Mouse (Mus musculus) sigmoid colon, adult 10 weeks (tissue): ENCODE data around the gene AC134908.4. TPM values are rescaled to one million over a fixed set of nuclear protein-coding genes. Genes with fewer than 3 reads are reported as not detected.

Source experiments
- polyA plus RNA-seq: library from polyadenylated mRNA; stranded (reverse); fragments of 350-450 nt; fragmentation: Illumina TruSeq; extraction: RNeasy Lipid Tissue Mini Kit (QIAGEN cat#74804); gene quantifications from one replicate; pipeline ENCODE4 v1.2.3, GENCODE M21; 2014; ENCODE audit warnings: low read depth, low replicate concordance

The AC134908.4 gene
- polyA plus RNA-seq = not detected

DNA sequence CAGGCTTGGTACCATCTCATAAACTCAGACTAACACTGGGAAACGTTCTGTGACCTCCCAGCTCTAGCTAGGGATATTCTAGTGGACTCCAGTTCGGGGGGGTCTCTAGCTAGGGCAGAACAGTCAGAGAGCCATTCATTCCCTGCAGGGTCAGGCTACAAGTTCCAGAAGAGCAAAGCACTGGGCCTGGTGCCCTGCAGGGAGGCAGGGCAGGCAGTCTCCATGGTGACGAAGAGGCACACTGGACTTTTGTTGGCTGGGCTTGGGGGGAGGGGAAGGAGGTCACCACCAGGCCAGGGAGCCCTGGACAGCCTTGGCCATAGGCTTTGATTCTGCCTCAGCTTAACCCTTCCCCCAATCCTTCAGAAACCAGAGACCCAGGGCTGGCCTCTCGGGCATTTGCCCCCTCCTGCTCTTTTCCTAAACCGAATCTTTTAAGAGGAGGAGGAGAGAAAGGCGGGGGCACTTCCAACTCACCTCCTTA, at the start of gene AC134908.4:
AC134908.4 (minus strand) TSS at position 51 of the 484 bp plus-strand sequence.

DNA sequence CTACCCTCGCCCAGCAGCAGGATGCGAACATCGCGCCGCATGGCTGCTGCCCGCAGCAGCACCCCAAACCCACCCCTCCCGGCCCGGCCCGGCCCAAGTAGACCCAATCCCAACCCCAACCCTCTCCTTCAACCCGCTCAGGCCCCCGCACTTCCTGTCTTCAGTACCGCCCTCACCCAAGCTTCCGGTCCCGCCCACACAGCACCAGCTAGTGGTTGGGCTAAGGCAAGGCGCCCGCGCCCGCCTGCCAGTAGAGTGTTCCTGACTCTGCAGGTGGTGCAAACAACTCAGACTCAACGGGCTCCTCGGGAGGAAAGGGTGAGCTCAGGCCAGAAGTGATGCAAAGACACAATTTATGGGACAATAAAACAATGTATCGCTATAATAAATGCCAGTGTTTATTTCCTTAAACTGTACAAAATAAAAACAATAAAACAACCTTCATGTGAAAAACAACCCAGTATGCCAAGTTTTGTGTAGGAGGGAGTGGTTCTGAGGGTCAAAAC, 49.0 kb upstream of the AC134908.4 start, which contains the start of gene Rhot2:
Rhot2 (minus strand) TSS at position 456 of the 506 bp plus-strand sequence.

DNA sequence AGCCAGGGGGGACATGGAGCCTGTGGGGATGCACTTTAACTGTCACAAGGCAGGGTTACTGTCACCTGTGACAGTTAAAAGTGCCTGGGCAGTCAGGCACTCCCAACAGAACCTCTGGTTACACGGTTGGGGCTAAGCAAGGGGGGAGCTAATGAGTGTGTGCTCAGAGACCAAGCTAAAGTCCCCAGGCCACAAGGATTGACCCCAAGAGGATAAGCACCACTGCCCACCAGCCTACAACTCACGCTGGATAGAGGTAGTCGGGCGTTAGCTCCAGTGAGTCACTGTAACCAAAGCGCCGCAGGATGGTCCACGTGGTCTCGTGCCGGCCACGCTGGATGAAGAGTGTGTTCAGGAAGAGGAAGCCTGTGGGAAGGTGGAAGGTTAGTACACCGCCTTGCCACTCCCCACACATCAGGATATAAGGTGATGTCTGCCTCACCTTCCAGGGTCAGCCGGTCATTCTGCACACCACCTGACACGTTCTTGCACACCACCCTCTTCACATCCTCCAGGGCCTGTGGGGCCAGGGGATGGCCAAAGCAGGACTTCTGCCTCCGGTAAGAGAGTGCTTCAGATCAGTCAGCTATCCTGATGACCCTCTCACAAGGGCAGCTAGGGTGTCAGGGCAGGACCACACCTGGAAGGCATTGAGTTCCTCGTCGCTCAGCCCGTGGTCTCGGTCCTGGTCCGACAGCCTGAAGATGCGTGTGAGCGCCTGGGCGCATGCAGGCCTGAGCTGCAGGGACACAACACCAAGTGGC, 45.8 kb upstream of the AC134908.4 start, which contains the start of gene Gm20683:
Gm20683 (minus strand) TSS at position 647 of the 764 bp plus-strand sequence.

DNA sequence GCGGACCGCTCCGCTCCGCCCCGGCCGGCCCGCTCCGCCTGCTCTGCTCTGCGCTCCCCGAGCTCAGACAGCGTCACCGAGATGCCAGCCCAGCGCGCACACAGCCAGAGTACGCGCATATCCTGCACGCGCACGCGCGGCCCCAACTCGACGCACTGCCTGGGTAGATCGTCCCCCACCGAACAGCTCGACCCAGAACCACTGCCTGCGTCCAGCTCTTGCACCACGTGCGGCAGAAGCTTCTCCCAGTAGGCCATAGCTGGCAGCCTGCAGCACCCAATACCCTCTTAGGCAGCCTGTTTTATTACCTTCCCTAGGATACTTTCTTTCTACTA, 41.6 kb upstream of the AC134908.4 start, which contains the start of gene Rhbdl1:
Rhbdl1 (minus strand) TSS at position 220 of the 335 bp plus-strand sequence.

DNA sequence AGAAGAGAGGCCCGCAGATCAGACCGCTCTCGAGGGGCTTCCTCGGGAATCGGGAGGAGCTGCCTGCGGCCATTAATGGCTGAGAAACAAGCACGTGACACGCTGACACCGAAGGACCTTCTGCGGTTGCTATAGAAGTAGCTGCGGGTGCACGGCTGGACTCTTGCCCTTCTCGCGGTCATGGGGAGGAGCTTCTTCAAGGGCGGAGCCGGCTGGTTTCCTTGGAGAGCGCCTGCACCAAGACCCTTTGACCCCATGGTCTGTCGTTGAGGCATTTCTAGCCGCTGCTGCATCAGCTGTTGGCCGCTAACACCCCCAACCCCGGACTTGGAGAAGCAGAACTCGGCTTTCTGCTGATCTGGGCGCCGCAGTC, 37.8 kb upstream of the AC134908.4 start, which contains the start of gene Stub1:
Stub1 (minus strand) TSS at position 114 of the 373 bp plus-strand sequence.

DNA sequence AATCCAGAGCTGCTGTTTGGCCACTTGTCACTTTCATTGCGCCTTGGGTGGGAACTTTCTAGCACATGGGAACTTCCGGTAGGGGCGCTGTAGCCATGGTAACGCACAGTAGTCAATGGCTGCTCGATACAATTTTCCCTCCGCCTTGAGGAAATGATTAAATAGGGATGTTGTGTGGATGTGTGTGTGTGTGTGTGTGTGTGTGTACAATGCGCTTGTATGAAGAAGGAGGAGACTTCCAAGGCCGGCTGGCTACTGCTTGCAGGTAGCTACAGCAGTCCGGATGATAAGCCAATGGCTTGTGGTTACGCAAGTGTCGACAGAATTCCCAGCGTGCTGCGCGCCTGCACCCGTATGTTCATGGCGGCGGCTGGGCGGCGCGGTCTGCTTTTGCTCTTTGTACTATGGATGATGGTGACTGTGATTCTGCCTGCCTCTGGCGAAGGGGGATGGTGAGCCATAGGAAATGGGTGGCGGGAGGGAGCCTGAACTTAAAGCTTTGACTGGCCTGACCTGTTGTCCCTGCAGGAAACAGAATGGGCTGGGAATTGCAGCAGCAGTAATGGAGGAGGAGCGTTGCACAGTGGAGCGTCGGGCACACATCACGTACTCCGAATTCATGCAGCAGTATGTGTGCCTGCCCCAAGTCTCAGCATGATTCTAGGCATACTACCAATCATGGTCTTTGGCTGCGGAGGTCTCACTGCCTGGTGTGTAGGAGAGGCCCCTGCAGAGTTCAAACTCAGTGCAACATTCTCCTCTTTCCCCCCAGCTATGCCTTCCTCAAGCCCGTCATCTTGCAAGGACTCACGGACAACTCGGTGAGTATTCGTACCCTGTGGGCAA, 33.5 kb upstream of the AC134908.4 start, which contains the start of gene Jmjd8:
Jmjd8 (plus strand) TSS at position 156 of the 846 bp plus-strand sequence.

DNA sequence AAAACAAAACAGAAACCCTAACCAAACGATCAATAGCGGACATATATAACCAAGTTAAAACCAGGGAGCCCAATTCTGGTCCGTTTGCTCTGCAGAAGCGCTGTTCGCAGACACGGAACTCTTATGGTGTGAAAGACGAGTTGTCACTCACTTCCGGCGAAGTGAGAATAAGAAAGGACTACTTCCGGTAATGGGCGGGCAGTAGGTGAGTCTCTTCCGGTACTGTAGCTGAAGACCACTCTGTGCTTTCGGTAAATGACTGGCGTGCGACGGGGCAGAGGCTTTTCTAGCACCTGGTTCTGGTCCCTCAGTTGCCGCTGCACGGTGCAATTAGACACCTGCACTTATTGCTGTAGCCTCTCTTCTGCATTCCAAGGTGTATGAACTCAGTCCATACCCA, 28.0 kb upstream of the AC134908.4 start, which contains the start of gene Wdr24:
Wdr24 (plus strand) TSS at position 176 of the 400 bp plus-strand sequence.

DNA sequence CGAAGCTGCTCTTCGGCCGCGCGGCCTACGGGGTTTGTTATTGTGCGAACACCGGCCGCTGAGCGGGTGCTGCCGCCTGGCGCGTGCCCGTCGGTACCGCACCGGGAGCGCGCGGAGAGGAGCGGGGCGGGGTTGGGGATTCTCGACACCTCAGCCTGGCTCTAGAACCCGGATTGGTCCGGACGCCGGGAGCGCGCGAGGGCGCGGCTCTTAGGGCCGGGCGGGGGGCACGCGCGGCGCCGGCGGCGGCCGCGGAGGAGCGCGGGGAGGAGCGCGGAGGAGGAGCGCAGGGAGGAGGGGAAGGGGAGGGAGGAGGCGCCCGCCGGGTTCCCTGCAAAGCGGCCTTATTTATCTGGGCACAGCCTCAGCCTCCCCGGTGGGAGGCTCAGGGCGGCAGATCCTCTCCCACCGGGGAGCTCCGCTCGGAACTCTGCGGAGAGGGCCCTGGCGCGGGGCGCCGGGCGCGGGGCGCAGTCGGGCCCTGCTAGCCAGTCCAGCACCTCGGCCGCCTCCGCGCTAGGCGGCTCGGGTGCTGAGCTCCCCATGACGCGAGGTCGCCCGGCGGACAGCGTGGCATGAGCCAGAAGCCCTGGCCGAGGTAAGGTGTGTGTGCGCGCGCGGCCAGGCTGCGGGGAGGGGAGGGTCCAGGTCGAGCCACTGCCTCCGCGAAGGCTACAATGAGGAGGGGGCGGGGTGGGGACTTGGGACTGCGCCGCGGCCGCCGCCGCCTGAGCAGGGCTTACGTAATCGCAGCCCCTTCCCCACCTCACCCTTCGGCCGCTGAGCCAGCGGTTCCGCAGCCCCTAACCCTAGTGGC, 13.5 kb upstream of the AC134908.4 start, which contains the start of gene Fbxl16:
Fbxl16 (plus strand) TSS at position 297 of the 817 bp plus-strand sequence.

DNA sequence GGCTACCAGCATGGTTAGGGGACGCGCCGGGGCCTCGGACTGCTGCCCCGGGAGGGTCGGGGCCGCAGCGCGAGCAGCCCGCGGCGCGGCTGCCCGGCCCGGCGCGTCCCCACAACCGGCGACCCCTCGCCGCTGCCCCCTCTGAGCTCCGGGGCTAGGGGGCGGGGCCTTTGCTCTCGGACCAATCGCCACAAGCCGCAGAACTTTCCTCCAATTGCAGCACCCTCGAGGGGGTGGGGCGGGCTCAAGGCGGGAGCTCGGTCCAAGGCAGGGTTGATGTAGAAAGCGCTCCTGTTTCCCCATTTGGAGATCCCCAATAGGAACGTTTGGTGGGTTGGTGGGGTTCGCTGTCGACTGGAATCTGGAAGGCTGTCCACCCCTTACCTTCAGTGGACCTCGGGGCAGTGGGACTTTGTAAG, 1.5 kb upstream of the AC134908.4 start, which contains the start of gene Metrn:
Metrn (minus strand) TSS at position 186 of the 419 bp plus-strand sequence.

DNA sequence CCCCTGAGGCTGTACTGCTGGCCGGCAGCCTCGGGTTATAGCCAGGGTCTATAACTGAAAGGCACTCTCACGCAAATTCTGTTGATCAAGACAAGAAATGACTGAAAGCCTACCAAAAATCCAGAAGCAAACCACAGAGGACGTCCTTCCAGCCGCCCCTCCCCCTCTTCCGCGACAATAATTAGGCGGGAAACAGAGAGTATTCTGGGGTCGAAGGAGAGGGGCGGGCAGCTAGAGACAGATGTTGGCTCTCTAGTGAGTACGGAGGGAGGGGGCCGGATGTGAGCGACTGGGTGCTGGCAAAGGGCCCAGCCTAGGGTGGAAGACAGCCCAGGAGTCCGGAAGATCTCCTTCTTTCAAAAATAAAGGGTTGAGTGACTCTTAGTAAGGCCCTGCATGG, 2.8 kb downstream of the AC134908.4 start, which contains the start of gene Fam173a:
Fam173a (minus strand) TSS at position 287 of the 400 bp plus-strand sequence.

DNA sequence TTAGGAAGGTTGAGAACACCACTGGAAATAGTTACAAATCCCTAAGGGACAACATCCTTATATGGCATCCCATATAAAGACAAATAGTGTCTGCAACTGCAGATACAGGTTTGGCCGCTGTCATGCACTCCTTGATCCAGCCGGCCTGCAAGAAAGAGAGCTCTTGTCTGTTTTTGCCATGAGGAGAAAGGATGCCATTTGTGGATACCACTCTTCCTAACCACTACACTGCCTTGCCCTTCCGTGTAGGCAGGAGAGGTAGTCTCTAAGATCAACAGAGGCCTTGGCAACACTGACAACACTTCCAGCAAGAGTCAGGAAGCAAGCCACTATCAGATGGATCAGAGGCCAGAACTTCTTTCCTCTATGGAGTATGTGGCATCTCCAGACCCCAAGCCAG, 9.2 kb downstream of the AC134908.4 start, which contains the start of gene Ccdc78:
Ccdc78 (plus strand) TSS at position 301 of the 400 bp plus-strand sequence.

DNA sequence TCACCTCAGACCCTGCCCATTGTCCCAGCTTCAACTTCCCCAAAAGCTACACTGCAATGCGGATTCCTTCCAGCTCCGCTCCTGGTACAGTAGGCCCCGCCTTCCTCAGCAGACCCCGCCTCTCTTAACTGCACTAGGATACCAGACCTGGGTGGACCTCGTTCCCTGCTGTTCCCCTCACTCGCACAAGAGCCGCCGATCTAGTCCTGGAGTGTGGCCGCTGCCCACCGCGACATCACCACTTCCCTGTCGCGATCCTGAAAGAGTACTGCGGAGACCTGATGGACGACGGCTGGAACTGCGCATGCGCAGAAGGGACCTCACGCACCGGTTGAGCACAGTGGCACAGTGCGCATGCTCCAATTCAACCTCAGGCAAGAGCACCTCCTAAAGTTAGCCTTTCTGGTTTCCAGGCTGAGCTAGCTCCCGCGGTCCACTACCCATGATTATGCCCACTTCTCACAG, 10.1 kb downstream of the AC134908.4 start, which contains the start of gene Haghl:
Haghl (minus strand) TSS at position 393 of the 465 bp plus-strand sequence.

DNA sequence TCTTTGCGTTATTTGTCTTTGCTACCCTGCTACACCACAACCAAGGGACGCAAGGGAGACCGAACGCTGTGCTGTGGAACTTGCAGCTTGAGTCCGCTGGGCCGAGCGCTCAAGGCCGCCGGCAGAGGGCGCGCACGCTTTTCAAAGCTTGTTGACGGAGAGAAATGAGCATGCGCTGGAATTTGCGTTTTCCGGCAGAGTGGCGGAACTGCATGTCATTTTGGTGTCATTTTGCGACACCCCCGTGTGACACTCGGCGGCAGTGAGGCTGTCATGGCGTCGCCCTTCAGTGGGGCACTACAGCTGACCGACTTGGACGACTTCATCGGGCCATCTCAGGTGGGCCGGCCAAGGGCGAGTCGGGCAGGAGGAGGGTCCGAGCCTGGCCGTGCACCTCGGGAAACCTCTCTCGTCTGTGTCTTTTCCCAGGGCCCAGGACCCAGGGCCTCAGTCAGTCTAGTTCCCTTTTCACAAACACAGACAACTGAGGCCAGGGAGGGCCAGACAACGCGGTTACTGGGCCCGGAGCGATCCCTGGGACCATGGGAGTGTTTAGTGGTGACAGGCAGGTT, 21.8 kb downstream of the AC134908.4 start, which contains the start of gene Narfl:
Narfl (plus strand) TSS at position 228 of the 572 bp plus-strand sequence.

DNA sequence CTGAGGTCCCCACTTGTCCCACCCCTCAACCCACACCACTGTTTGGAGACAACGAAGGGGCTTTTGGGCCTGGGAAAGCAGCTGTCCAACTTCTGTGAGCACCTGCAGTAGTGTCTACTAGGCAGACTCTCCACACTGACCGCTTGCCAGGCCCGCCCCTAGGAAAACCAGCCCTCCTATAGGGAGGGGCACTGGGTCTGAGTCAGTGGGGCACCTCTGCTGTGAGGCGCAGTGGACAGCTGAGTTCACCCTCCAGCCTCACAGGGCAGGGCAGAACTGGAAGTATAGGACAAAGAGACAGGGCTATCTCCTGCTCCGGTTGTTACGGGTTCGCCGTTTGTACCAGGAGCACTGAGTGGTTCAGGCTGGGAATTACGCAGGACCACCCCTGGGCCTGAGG, 41.2 kb downstream of the AC134908.4 start, which contains the start of gene Msln:
Msln (minus strand) TSS at position 138 of the 400 bp plus-strand sequence.

Other genes with a start within 250 kb of the AC134908.4 start
- gene Sox8, start 225.0 kb downstream of the AC134908.4 start, polyA plus RNA-seq = 0.22 TPM
- 0.32 TPM for gene Lmf1, start 216.6 kb downstream of the AC134908.4 start, polyA plus RNA-seq
- not detected for gene Gng13, start 78.5 kb downstream of the AC134908.4 start, polyA plus RNA-seq
- gene Chtf18, start 68.2 kb downstream of the AC134908.4 start, polyA plus RNA-seq = not detected
- gene Rpusd1, start 68.0 kb downstream of the AC134908.4 start, polyA plus RNA-seq = not detected
- not detected for gene Mslnl, start 59.6 kb downstream of the AC134908.4 start, polyA plus RNA-seq
- gene Msln, start 41.3 kb downstream of the AC134908.4 start, polyA plus RNA-seq = 0.41 TPM
- 1.5 TPM for gene Narfl, start 21.9 kb downstream of the AC134908.4 start, polyA plus RNA-seq
- not detected for gene Haghl, start 10.0 kb downstream of the AC134908.4 start, polyA plus RNA-seq
- not detected for gene Ccdc78, start 9.1 kb downstream of the AC134908.4 start, polyA plus RNA-seq
- gene Fam173a, start 2.8 kb downstream of the AC134908.4 start, polyA plus RNA-seq = 0.38 TPM
- not detected for gene Metrn, start 1.5 kb upstream of the AC134908.4 start, polyA plus RNA-seq
- gene Fbxl16, start 13.4 kb upstream of the AC134908.4 start, polyA plus RNA-seq = 1.4 TPM
- 0.76 TPM for gene Wdr24, start 28.0 kb upstream of the AC134908.4 start, polyA plus RNA-seq
- 3.4 TPM for gene Jmjd8, start 33.2 kb upstream of the AC134908.4 start, polyA plus RNA-seq
- 7.7 TPM for gene Stub1, start 37.7 kb upstream of the AC134908.4 start, polyA plus RNA-seq
- not detected for gene Rhbdl1, start 41.6 kb upstream of the AC134908.4 start, polyA plus RNA-seq
- not detected for gene Gm20683, start 46.1 kb upstream of the AC134908.4 start, polyA plus RNA-seq
- 18.0 TPM for gene Rhot2, start 49.2 kb upstream of the AC134908.4 start, polyA plus RNA-seq
- 1.8 TPM for gene Wdr90, start 65.8 kb upstream of the AC134908.4 start, polyA plus RNA-seq
- gene Mcrip2, start 73.1 kb upstream of the AC134908.4 start, polyA plus RNA-seq = not detected
- gene Mettl26, start 79.4 kb upstream of the AC134908.4 start, polyA plus RNA-seq = 15.8 TPM
- gene Wfikkn1, start 85.2 kb upstream of the AC134908.4 start, polyA plus RNA-seq = not detected
- gene Rab40c, start 124.1 kb upstream of the AC134908.4 start, polyA plus RNA-seq = 1.5 TPM
- gene Pigq, start 149.3 kb upstream of the AC134908.4 start, polyA plus RNA-seq = 26.7 TPM
- gene Nhlrc4, start 149.3 kb upstream of the AC134908.4 start, polyA plus RNA-seq = not detected
- not detected for gene A930017K11Rik, start 156.9 kb upstream of the AC134908.4 start, polyA plus RNA-seq
- gene Capn15, start 190.1 kb upstream of the AC134908.4 start, polyA plus RNA-seq = 0.85 TPM